Mouse (Mus musculus): ENCODE results near the gene Zfp664.

Gene Zfp664

GRCm38 (mm10) chr5:124872033-124872432 lies 9.5 kb downstream of the Zfp664 start:
- ATAC-seq (ENCODE audit: low TSS enrichment) = no peak

DNA sequence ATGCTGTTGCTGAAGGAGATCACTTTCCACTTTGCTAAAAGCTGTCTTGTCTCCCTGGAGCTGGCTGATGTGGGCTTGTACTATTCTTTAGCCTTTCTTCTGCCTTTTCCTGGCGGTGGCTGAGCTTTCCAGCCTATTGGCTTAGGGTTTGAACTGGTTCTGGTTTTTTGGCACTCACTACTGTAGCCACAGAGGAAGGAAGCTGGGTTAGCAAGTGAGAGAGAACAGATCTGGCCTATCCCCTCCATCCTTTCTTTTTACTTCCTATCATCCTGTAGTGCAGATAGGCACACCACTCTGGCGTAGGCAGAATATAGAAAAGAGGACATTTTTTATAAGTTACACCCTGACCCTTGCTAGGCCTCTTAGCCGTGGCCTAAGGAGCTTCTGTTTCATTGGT lies 10.6 kb downstream of the Zfp664 start:
- no peak for ATAC-seq (ENCODE audit: low TSS enrichment)

DNA sequence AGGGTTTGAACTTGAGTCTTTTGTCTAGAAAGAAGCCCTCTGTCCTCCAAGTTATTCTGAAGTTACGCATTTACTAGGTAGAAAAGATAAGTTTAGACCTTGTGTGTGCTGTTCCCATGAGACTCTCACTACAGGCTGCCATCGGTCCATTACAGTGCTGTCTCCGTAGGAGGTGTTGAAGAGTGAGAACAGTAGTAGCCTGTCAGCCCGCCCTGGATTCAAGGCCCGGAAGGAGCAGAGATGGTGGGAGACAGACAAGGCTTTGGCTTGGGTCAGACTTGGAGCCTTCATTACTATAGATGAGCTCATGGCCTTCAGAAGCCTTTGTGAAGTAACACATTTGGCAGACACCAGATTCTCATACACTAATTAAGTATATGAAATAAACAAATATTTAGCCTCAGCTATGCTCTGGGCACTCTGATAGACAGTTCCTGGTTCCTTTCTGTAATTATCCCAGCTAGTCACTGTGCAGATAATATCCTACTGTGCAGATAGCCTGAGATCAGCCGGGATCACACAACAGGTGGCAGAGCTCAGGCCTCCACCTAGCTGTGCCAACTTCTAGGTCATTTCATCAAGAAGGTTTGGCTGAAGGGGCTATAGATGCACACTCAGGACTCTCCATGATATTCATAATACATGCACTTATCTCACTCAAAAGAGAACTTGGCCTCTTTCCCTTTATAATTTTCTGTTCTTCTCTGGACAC lies 11.6 kb downstream of the Zfp664 start:
- ATAC-seq (ENCODE audit: low TSS enrichment) = no peak

GRCm38 (mm10) chr5:124879251-124879650 lies 16.8 kb downstream of the Zfp664 start:
- no peak for ATAC-seq (ENCODE audit: low TSS enrichment)

DNA sequence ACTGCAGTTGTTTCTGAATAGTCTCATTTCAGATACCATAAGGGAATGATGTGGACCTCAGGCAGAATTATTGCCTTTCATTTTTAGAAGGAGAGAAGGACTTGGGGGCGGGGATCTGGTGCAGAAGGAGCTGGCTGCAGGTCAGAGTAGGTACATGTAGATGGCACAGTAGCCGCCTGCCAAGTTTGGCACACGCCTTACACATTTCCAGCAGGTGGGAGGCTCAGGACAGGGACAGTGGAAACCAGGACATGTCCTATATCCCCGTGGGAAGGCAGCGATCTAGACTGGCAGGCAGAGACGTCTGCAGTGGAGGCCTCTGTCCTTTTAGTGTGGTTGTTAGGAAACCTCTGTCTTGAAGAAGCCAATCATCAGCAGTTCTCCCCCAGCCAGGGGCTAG lies 17.3 kb downstream of the Zfp664 start:
- ATAC-seq (ENCODE audit: low TSS enrichment) = no peak

DNA sequence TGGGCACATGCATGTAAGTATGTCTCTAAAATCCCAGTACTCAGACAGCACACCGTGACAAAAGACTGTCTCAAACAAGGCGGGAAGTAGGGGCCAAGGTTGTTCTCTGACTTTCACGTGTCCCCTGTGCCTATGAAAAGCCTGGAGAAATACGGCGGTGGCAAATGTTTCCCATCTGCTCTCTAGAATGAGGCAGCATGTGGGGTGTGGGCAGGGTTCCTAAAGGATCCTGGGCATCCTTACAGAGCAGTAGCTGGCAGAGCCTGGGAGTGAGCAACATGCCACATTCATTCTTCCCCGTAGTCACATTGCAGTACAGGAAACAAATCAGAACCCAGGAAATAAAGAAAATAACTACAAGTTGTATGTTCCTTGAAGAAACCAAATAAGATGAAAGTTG lies 21.4 kb downstream of the Zfp664 start:
- ATAC-seq (ENCODE audit: low TSS enrichment) = peak; percentile 87

- no peak for ATAC-seq (ENCODE audit: low TSS enrichment)
Measured at GRCm38 (mm10) chr5:124888661-124889060, 26.2 kb downstream of the Zfp664 start.

- no peak for ATAC-seq (ENCODE audit: low TSS enrichment)
Measured at GRCm38 (mm10) chr5:124891921-124892370, 29.5 kb downstream of the Zfp664 start.

GRCm38 (mm10) chr5:124896135-124896534 lies 33.6 kb downstream of the Zfp664 start:
- ATAC-seq (ENCODE audit: low TSS enrichment) = no peak

- peak; percentile 36; the same call in 1 of the 2 replicates for ATAC-seq (ENCODE audit: low TSS enrichment)
Measured at GRCm38 (mm10) chr5:124899945-124900631, 37.6 kb downstream of the Zfp664 start.

DNA sequence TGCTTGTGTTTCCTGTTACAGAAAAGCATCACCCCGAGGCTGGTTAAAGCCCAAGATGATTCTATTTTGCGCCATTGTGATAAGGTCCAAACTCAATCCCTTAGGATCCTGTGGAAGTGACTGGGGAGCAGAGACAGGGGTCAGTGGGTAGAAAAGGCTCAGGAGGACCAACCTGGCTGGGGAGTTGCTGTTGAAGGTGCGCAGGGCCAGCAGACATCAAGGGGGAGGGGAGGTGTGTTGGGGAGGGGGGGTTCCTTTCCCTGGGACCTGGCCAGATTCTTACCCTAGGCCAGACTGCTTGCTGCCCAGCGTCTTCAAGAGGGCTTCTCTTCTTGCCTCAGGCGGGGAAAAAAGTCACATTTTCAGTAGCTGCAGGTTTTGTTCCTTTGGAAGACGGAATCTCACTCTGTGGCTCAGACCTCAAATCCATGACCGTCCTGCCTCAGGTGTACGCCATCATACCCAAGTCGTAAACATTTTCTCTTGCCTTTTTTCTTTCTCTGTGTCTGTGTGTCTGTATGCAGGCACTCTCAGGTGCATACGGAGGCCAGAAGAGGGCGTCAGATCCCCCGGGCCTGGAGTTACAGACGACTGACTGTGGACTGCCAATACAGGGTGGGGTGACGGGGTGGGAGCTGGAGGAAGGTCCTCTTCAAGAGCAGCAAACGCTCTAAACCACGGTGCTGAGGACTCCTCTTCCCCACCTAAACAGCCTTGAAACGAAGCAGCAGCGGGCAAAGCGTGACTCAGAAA lies 38.4 kb downstream of the Zfp664 start:
- ATAC-seq (ENCODE audit: low TSS enrichment) = no peak

DNA sequence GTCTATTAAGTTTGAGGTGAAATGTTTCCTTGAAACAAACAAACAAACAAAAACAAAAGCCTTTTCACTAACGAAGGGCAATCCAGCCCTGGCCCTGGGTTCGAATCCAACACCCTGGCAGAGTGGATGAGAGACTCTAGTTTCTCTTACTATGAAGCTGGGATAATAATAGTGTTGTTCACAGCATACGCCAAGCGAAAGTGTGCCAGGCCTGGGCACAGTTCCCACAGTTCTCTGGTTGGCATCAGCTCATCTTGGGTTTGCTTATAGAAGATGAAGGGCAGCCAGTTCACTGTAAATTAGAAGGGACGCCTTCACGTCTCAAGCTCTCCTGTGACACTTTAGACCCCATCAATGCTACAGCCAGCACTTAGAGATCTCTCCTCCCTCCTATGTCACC lies 39.2 kb downstream of the Zfp664 start:
- peak; percentile 53 for ATAC-seq (ENCODE audit: low TSS enrichment)

DNA sequence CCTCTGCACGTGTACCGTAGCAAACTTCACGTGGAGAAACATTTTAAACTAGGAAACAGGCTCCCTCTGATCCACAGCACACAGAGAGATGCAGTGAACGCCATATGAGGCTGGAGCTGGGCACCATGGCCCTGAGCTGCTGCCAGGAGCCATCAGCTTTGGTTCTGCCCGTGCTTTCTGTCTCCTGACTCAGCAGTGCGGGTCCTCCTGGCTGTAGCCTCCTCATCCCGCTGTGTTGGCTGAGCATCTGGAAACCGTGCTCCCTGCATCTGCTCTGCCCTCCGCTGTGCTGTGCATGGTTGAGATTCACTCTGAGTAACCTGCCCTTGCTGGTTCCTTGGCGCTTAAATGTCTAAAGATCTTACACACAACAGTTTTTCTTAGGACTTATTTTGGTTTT lies 39.7 kb downstream of the Zfp664 start:
- peak; percentile 29 for ATAC-seq (ENCODE audit: low TSS enrichment)

GRCm38 (mm10) chr5:124903852-124904251 lies 41.4 kb downstream of the Zfp664 start:
- no peak for ATAC-seq (ENCODE audit: low TSS enrichment)

GRCm38 (mm10) chr5:124906890-124907289 lies 44.4 kb downstream of the Zfp664 start:
- no peak for ATAC-seq (ENCODE audit: low TSS enrichment)

DNA sequence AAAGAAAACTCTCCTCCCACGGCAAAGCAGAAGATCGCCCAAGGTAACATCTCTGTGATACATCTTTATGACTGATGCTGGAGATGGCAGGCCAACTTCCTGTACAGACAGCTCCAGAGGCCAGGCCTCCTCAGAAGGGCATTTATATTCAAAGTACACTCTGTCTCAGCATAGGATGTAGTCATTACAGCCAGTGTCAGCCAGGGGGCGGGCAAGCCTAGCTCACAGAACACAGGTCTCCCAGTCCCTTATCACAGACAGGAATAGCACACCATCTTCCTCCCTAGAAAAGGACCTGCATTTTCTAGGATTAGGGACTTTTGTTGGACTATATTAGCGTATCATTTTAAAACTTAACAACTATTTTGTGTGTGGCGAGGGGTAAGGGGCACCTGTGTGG lies 46.4 kb downstream of the Zfp664 start:
- ATAC-seq (ENCODE audit: low TSS enrichment) = peak; percentile 70; the same call in 1 of the 2 replicates

- ATAC-seq (ENCODE audit: low TSS enrichment) = no peak
Measured at GRCm38 (mm10) chr5:124912276-124912675, 49.8 kb downstream of the Zfp664 start.

DNA sequence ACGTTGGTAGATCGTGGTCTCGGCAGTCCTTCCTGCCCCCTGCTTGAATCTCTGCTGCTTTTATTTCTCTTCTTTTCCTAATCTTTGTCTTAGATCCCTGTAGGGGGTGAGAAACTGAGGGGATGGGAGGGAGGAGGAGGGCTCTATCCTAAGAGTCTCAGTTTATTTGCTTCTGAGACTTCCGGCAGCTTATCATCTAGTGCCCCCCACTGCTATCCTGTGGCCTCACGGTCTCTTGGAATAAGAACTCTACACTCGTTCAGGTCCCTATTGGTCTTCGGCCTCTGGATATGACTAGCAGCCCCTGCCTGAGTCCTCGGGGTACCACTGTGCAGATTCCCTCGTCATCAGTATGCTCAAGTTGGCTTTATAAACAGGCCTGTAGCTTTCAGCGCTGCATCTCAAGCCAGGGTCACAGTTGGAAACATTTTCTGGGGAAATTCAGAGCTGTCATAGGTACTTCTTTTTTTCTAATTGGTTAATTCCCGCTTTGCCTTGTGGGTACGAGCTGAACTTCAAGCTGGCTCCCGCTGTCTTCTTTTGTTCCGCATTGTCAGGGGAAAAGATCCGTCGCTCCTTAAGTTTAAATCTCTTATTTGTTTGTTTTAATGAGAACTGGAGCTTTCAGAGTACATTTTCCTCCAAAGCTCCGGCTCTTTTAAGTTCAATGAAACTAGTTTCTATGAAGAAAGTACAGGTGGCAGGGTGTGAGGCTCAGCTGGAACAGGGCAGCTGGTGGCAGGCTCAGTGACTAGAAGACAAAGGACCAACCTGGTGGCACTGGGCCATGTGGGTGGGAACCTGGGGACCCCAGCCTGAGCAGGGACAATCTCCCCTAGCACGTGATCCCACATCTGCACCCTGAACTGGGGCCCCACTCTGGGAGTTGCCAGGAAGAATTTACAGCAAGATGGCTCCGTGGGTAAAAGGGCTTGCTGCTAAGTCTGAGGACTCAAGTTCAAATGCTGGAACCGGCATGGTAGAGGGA lies 50.7 kb downstream of the Zfp664 start:
- ATAC-seq (ENCODE audit: low TSS enrichment) = no peak

- ATAC-seq (ENCODE audit: low TSS enrichment) = no peak
Measured at GRCm38 (mm10) chr5:124919798-124920197, 57.3 kb downstream of the Zfp664 start.

DNA sequence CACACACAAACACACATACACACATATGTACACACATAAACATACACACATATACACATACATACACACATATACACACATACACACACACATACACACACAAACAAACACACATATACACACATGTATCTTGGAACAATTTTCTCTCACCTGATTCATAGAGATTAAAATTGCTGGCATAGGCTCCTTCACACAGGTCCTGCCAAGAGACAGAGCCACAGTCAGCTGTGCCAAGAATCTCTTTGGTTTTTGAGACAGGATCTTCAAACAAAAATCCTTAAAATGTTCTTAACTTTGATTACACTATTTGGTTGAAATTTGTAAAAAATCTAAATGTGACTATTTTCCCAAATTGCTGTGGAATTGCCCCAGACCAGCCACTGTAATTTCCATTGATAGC lies 58.9 kb downstream of the Zfp664 start:
- no peak for ATAC-seq (ENCODE audit: low TSS enrichment)

All from frontal cortex, adult (tissue).